Mouse (Mus musculus): Measurements from ENCODE around the gene Aurkb. TPM values are rescaled to one million over a fixed set of nuclear protein-coding genes. Genes with fewer than 3 reads are reported as not detected.

Aurkb gene
- polyA plus RNA-seq, 1 experiment from 2014 or later, result 171 TPM

DNA sequence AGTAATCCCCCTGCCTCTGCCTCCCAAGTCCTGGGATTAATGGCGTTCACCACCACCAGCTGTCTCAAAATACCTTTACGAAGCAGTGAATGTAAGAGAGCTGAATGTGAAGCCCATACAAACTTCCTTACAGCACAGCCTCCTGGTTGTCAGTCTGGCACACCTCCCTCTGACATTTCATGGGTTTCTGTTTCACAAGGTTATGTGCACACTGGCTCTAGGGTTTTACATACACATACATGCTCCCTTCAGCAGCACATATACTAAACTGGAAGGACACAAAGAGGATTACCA is 29.3 kb downstream of the Aurkb start:
- Histone ChIP-seq H3K27ac (peak overlapping the region; percentile 86; the same call in 1 of the 2 replicates), H3K4me1 (replicated peaks) (peaks cover 40% of the 10 kb centered on the region), H3K9ac (replicated peaks) (no peak overlapping the region), H3K9me3 (no peaks in the 10 kb centered on the region), H3K4me3 (replicated peaks) (no peak overlapping the region), H3K36me3 (no peaks in the 10 kb centered on the region), H3K4me2 (no peak overlapping the region), H3K27me3 (no peaks in the 10 kb centered on the region)
- WGBS, result 43% methylated on average over 2 of the region's 2 CpGs
- no peak for ATAC-seq (ENCODE audit: insufficient number of reproducible peaks, insufficient read depth, low FRiP score, low TSS enrichment, low read depth)

DNA sequence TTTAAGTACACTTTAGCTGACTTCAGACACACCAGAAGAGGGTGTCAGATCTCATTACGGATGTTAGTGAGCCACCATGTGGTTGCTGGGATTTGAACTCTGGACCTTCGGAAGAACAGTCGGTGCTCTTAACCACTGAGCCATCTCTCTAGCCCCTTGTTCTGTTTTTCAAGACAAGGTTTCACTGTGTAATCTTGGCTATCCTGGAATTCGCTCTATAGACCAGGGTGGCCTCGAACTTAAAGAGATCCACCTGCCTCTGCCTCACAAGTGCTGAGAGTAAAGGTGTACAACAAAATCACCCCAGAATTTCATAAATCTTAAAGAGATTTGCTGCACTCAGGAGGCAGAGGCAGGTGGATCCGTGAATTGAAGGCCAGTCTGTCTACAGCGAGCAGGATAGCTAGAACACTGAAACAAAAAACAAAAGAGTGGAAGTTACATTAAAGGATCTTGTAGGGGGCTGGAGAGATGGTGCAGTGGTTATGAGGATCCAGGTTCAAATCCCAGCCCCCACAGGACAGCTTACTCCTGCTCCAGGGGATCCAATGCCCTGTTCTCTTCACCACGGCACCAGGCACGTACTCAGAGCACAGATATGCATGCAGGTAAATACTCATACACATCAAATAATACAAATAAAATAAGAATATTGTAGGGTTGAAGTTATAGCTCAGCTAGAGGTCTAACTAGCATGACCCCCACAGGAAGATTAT is 30.5 kb downstream of the Aurkb start:
- Histone ChIP-seq H3K27ac (no peak overlapping the region), H3K27me3 (no peaks in the 10 kb centered on the region), H3K4me1 (replicated peaks) (peaks cover 38% of the 10 kb centered on the region), H3K9me3 (no peaks in the 10 kb centered on the region), H3K4me2 (no peak overlapping the region), H3K4me3 (replicated peaks) (no peak overlapping the region), H3K36me3 (no peaks in the 10 kb centered on the region), H3K9ac (replicated peaks) (no peak overlapping the region)
- no peak for ATAC-seq (ENCODE audit: insufficient number of reproducible peaks, insufficient read depth, low FRiP score, low TSS enrichment, low read depth)
- 48% methylated on average over 9 of the region's 9 CpGs for WGBS

DNA sequence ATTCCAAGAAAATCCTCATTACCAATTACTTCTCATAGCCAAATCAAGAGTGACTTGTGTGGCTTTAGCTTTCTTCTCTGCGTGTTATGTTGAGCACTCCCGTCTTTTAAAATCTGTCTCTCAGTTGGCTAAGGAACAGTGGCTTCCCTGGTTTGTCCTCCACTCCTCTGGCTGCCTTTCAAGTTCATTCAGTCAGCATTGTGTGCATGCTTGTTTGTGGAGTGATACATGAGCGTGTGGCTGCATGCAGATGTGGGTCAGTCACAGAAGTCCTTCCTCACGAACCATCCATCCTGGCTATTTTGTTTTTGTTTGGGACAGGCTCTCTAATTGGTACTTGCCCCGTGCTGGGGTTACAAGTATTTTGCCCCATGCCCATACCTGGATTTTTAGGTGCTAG is 31.1 kb downstream of the Aurkb start:
- H3K36me3 ChIP-seq, result no peaks in the 10 kb centered on the region
- no peak for ATAC-seq (ENCODE audit: insufficient number of reproducible peaks, insufficient read depth, low FRiP score, low TSS enrichment, low read depth)
- no peak overlapping the region for H3K4me2 ChIP-seq
- no peak overlapping the region for H3K9ac ChIP-seq (replicated peaks)
- 76% methylated on average over 5 of the region's 5 CpGs for WGBS
- no peak overlapping the region for H3K27ac ChIP-seq
- no peak overlapping the region for H3K4me3 ChIP-seq (replicated peaks)
- H3K27me3 ChIP-seq, result no peaks in the 10 kb centered on the region
- H3K9me3 ChIP-seq, result no peaks in the 10 kb centered on the region
- peaks cover 31% of the 10 kb centered on the region for H3K4me1 ChIP-seq (replicated peaks)

DNA sequence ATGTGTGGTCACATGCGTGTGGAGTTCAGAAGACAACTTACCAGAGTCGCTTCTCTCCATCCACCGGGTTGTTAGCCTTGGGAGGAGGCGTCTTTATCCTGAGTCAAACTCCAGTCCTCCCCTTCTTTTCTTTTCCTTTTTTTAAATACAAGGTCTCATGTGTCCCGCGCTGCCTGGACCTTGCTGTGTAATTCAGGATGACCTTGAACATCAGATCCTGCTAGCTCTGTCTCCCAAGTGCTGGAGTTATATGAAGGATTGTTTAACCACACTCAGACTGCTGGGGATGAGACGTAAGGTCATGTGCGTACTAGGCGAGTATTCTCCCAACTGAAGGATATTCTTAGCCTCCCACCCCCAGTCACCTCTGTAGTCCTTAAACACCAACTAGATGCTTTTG is 31.9 kb downstream of the Aurkb start:
- WGBS, result 89% methylated on average over 9 of the region's 9 CpGs
- Histone ChIP-seq H3K27ac (no peak overlapping the region), H3K4me3 (replicated peaks) (no peak overlapping the region), H3K4me2 (no peak overlapping the region), H3K27me3 (no peaks in the 10 kb centered on the region), H3K9ac (replicated peaks) (no peak overlapping the region), H3K36me3 (no peaks in the 10 kb centered on the region), H3K4me1 (replicated peaks) (peaks cover 28% of the 10 kb centered on the region), H3K9me3 (no peaks in the 10 kb centered on the region)
- ATAC-seq (ENCODE audit: insufficient number of reproducible peaks, insufficient read depth, low FRiP score, low TSS enrichment, low read depth), result no peak

DNA sequence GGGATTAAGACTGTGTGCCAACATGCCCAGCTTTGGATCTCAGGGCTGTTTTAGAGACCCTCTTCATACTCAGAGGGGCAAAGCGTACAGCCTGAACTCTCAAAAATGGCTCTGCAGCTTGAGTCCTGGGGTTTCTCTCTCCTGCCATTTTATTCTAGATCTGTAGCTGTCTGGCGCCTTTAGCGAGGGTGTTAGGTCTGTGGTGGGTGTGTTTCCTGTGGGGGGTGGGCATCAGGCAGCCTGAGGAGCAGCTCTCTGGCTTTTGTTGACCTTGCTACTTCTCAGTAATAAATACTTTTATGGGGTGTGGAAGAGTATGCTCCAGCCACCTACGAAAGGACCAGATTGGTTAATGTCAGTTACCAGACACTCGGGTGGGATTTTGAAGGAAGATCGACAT is 32.6 kb downstream of the Aurkb start:
- WGBS, result 57% methylated on average over 6 of the region's 6 CpGs
- Histone ChIP-seq H3K27me3 (no peaks in the 10 kb centered on the region), H3K9ac (replicated peaks) (no peak overlapping the region), H3K4me3 (replicated peaks) (no peak overlapping the region), H3K36me3 (no peaks in the 10 kb centered on the region), H3K27ac (no peak overlapping the region), H3K9me3 (no peaks in the 10 kb centered on the region), H3K4me1 (replicated peaks) (peaks cover 20% of the 10 kb centered on the region), H3K4me2 (no peak overlapping the region)
- no peak for ATAC-seq (ENCODE audit: insufficient number of reproducible peaks, insufficient read depth, low FRiP score, low TSS enrichment, low read depth)

DNA sequence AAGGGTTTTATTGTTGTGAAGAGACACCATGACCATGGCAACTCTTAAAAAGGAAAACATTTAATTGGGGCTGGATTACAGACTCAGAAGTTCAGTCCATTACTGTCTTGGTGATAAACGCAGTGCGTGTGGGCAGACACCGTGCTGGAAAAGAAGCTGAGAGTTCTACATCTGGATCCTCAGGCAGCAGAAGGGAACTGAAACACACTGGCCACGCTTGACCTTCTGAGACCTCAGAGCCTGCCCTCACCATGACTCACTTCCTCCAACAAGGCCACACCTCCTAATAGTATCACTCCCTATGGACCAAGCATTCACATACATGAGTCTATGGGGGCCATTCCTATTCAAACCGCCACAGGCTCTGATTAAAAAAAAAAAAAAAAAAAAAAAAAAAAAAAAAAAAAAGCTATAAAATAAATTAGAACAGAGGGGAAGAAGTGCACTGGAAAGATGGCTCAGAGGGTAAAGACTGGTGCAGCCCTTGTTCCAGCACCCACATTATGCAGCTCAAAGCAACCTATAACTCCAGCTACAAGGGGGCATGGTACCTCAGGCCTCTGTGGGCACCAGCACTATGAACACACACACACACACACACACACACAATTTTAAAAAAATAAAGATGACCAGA is 33.5 kb downstream of the Aurkb start:
- Histone ChIP-seq H3K27me3 (no peaks in the 10 kb centered on the region), H3K4me2 (no peak overlapping the region), H3K9me3 (no peaks in the 10 kb centered on the region), H3K4me1 (replicated peaks) (peaks cover 20% of the 10 kb centered on the region), H3K27ac (0 out of 2 replicates have a peak overlapping the region, but pooled peaks have one; percentile 20), H3K9ac (replicated peaks) (no peak overlapping the region), H3K36me3 (no peaks in the 10 kb centered on the region), H3K4me3 (replicated peaks) (no peak overlapping the region)
- 58% methylated on average over 5 of the region's 5 CpGs for WGBS
- no peak for ATAC-seq (ENCODE audit: insufficient number of reproducible peaks, insufficient read depth, low FRiP score, low TSS enrichment, low read depth)

DNA sequence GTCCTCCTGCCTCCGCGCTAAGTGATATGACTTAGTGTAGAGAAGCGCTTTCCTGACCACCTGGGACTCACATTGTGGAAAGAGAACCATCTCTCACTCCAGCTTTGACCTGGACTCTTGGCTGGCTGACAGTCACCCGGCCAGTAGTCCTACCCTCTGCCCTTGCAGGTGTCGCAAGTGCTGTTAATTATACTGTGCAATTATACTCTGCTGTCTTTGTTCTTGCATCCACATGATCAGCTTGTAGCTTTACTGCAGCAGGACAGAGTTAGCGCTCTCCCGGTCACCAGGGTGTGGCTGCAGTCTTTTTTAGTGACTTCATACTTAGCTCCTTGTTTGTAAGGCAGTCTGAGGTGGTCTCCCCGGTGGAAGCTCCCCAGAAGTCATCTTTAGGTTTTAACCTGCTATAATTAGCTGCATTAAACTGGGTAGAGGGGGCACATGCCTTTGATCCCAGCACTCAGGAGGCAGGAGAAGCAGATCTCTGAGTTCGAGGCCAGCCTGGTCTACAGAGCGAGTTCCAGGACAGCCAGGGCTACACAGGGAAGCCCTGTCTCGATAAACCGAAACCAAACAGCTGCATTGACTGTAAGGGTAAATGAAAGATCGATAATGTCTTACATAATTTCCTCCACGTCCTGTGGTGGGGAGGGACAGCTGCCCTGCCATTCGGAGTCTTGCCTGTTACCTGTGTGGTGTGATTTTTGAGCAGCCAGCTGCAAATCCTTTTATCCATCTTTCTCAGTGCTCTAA is 34.8 kb downstream of the Aurkb start:
- Histone ChIP-seq H3K36me3 (no peaks in the 10 kb centered on the region), H3K27me3 (no peaks in the 10 kb centered on the region), H3K27ac (no peak overlapping the region), H3K9ac (replicated peaks) (no peak overlapping the region), H3K4me1 (replicated peaks) (peaks cover 12% of the 10 kb centered on the region), H3K9me3 (no peaks in the 10 kb centered on the region), H3K4me3 (replicated peaks) (no peak overlapping the region), H3K4me2 (no peak overlapping the region)
- ATAC-seq (ENCODE audit: insufficient number of reproducible peaks, insufficient read depth, low FRiP score, low TSS enrichment, low read depth), result no peak
- WGBS, result 75% methylated on average over 15 of the region's 15 CpGs

DNA sequence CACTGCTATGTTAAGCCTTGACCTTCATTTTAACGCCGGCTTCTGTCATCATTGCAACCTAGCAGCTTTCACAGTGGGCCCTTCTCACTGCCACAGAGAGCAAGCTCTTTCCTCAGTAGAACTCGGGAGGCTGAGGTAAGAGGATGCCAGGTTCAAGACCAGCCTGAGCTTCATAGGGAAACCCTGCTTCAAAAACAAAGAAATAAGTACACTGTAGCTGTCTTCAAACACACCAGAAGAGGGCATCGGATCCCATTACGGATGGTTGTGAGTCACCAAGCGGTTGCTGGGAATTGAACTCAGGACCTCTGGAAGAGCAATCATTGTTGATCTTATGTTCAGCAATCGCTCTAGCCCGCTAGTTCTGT is 35.4 kb downstream of the Aurkb start:
- H3K27ac ChIP-seq, result no peak overlapping the region
- H3K4me3 ChIP-seq (replicated peaks), result no peak overlapping the region
- no peak for ATAC-seq (ENCODE audit: insufficient number of reproducible peaks, insufficient read depth, low FRiP score, low TSS enrichment, low read depth)
- H3K4me1 ChIP-seq (replicated peaks), result peaks cover 12% of the 10 kb centered on the region
- no peaks in the 10 kb centered on the region for H3K9me3 ChIP-seq
- no peak overlapping the region for H3K9ac ChIP-seq (replicated peaks)
- no peaks in the 10 kb centered on the region for H3K36me3 ChIP-seq
- H3K27me3 ChIP-seq, result no peaks in the 10 kb centered on the region
- H3K4me2 ChIP-seq, result no peak overlapping the region
- 90% methylated on average over 8 of the region's 8 CpGs for WGBS

DNA sequence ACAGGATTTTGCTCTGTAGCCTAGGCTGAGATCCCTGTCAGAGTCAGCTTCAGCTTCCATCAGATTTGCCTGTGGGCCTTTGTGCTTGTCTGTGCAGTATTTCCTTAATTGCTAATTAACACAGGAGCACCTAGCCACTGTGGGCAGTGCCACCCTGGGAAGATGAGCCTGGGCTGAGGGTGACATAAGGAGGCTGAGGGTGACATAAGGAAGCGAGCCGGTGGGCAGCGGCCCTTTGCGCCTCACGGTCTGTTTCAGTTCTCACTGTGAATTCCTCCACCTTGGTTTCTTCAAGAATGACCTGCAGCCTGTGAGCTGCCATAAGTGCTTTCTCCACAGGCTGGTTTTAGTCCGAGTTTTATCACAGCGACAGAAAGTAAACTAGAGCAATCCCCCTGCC is 36.2 kb downstream of the Aurkb start:
- H3K4me3 ChIP-seq (replicated peaks), result no peak overlapping the region
- peaks cover 12% of the 10 kb centered on the region for H3K4me1 ChIP-seq (replicated peaks)
- no peak for ATAC-seq (ENCODE audit: insufficient number of reproducible peaks, insufficient read depth, low FRiP score, low TSS enrichment, low read depth)
- H3K9ac ChIP-seq (replicated peaks), result no peak overlapping the region
- H3K36me3 ChIP-seq, result no peaks in the 10 kb centered on the region
- 92% methylated on average over 7 of the region's 7 CpGs for WGBS
- no peak overlapping the region for H3K4me2 ChIP-seq
- no peaks in the 10 kb centered on the region for H3K27me3 ChIP-seq
- H3K27ac ChIP-seq, result no peak overlapping the region
- no peaks in the 10 kb centered on the region for H3K9me3 ChIP-seq

DNA sequence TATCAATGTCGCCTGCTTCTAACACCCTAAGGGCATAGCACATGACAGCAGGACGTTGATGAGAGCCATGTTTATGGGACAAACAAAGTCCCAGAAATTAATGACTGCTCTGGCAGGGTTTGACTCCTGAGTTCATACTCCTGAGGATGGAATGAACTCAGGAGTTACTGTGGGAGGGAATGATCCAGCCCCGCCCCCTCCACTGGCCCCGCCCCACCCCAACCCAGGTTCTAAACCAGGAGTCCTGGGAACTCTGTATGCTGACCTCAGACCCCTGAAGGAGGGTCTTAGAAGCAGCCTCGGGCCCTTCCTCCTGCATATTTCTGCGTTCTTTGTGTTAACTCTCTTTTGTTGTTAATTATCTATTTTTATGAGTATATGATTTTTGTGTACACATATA is 40.2 kb downstream of the Aurkb start:
- peaks cover 28% of the 10 kb centered on the region for H3K4me1 ChIP-seq (replicated peaks)
- H3K9ac ChIP-seq (replicated peaks), result no peak overlapping the region
- no peaks in the 10 kb centered on the region for H3K9me3 ChIP-seq
- 63% methylated on average over 6 of the region's 6 CpGs for WGBS
- no peaks in the 10 kb centered on the region for H3K27me3 ChIP-seq
- no peak overlapping the region for H3K4me2 ChIP-seq
- no peak for ATAC-seq (ENCODE audit: insufficient number of reproducible peaks, insufficient read depth, low FRiP score, low TSS enrichment, low read depth)
- no peak overlapping the region for H3K4me3 ChIP-seq (replicated peaks)
- peaks cover 11% of the 10 kb centered on the region for H3K36me3 ChIP-seq
- 0 out of 2 replicates have a peak overlapping the region, but pooled peaks have one; percentile 23 for H3K27ac ChIP-seq

DNA sequence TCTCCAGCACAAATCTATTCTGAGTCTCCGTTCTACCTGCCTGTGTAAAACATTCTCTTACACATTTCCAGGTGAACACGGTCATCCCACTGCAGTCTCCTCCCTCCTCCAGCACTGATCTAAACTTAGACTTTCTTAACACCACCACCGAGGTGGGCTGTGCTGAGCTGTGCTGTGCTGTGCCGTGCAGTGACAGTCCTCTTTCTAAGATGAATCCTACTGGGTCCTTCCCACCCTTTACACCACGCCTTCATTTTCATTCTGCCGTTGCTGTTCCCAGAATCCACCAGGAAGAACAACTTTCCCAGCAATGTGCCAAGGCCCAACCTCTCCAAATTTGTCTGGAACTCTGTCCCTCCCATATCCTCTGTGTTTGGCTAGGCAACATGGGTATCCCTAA is 40.9 kb downstream of the Aurkb start:
- ATAC-seq (ENCODE audit: insufficient number of reproducible peaks, insufficient read depth, low FRiP score, low TSS enrichment, low read depth), result no peak

More for the DNA sequence above, 40.9 kb downstream of the Aurkb start:
- H3K27me3 ChIP-seq, result no peaks in the 10 kb centered on the region
- H3K4me3 ChIP-seq (replicated peaks), result no peak overlapping the region
- peaks cover 19% of the 10 kb centered on the region for H3K36me3 ChIP-seq
- H3K4me2 ChIP-seq, result no peak overlapping the region
- 0 out of 2 replicates have a peak overlapping the region, but pooled peaks have one; percentile 50 for H3K27ac ChIP-seq
- whole genome bisulfite sequencing, result 55% methylated on average over 6 of the region's 6 CpGs
- no peaks in the 10 kb centered on the region for H3K9me3 ChIP-seq
- H3K9ac ChIP-seq (replicated peaks), result no peak overlapping the region; the same call in 1 of the 2 replicates
- H3K4me1 ChIP-seq (replicated peaks), result peaks cover 32% of the 10 kb centered on the region

Measured in limb, embryonic 12.5 days (tissue).